Mouse (Mus musculus): ENCODE results near the gene Cela2a.

- TF ChIP-seq CTCF (conservative IDR thresholded peaks at IDR 0.05 in 1 of 2, IDR thresholded peaks at IDR 0.05 in 1 of 2; ENCODE audit: low read depth in 2 of 2, low read length in 2 of 2) (no peak), POLR2A (IDR thresholded peaks at IDR 0.05; ENCODE audit: low read depth, low read length) (no peak), E2F4 (IDR thresholded peaks at IDR 0.05; ENCODE audit: insufficient replicate concordance, low read depth, low read length) (no peak), ETS1 (conservative IDR thresholded peaks at IDR 0.05; ENCODE audit: low read depth, low read length) (no peak), TCF12 (IDR thresholded peaks at IDR 0.05; ENCODE audit: low read depth, low read length) (no peak), HCFC1 (IDR thresholded peaks at IDR 0.05; ENCODE audit: low read depth, low read length) (no peak), ZMIZ1 (IDR thresholded peaks at IDR 0.05; ENCODE audit: low read depth, low read length) (no peak), NELFE (IDR thresholded peaks at IDR 0.05; ENCODE audit: low read depth, low read length) (no peak), POLR2AphosphoS2 (IDR thresholded peaks at IDR 0.05; ENCODE audit: low read depth, low read length) (no peak), USF1 (IDR thresholded peaks at IDR 0.05; ENCODE audit: low read depth, low read length) (no peak), SIN3A (IDR thresholded peaks at IDR 0.05; ENCODE audit: low read length) (no peak), ZC3H11A (IDR thresholded peaks at IDR 0.05; ENCODE audit: low read depth, low read length) (no peak), MAX (IDR thresholded peaks at IDR 0.05; ENCODE audit: low read length) (no peak)
These were observed 47.0 kb upstream of the Cela2a start for GRCm38 (mm10) chr4:141872977-141873376.
